Mouse (Mus musculus) spleen, adult 2 months (tissue): ENCODE measurements around the gene Parp2.

Experiments
- CTCF ChIP-seq: fragments of 200-500 bp; IDR thresholded peaks from 2 replicates; pipeline ENCODE4 v1.5.1; 2011; ENCODE audit warnings: mild to moderate bottlenecking, inconsistent platforms; ENCODE audit not compliant: insufficient read depth, insufficient read length, insufficient replicate concordance; ENCODE audit errors: extremely low read depth
- POLR2A ChIP-seq: fragments of 200-500 bp; IDR thresholded peaks from 2 replicates; pipeline ENCODE4 v1.6.1; 2011; ENCODE audit warnings: low read depth, low read length, inconsistent platforms

DNA sequence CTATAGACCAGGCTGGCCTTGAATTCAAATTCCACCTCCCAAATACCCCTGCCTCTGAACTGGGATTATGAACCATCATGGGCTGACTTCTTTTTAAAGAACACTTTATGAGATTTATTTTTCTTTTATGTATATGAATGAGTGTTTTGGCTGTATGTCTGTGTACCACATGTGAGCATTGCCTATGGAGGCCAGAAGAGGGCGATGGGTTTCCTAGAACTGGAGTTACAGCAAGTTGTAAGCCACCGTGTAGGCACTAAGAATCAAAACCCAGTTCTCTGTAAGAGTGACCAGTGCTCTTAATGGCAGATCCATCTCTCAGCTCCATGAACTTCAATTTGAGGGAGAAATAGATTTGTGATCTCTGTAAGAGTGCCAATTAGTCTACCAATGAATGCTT lies 15.6 kb downstream of the Parp2 start:
- no peak for TF ChIP-seq CTCF
- TF ChIP-seq POLR2A: no peak
